Mouse (Mus musculus): ENCODE data around the gene Mfap1a. TPM values are rescaled to one million over a fixed set of nuclear protein-coding genes. Genes with fewer than 3 reads are reported as not detected.
"Not testable (repeated sequence)": the region's sequence is repeated elsewhere in the genome, so short reads cannot be mapped to it uniquely, and the experiment has no call there.

Mfap1a gene
- polyA plus RNA-seq, 1 experiment from 2014 or later, result 32.5 TPM

- ATAC-seq (ENCODE audit: insufficient number of reproducible peaks, insufficient read depth, low FRiP score, low TSS enrichment, low read depth), result no peak
- H3K4me2 ChIP-seq, result no peak overlapping the region
- H3K9ac ChIP-seq (replicated peaks), result no peak overlapping the region
- no peak overlapping the region for H3K4me3 ChIP-seq (replicated peaks)
- H3K9me3 ChIP-seq, result no peaks in the 10 kb centered on the region
- 93% methylated on average over 8 of the region's 8 CpGs for WGBS
- H3K4me1 ChIP-seq (replicated peaks), result peaks cover 17% of the 10 kb centered on the region
- H3K27me3 ChIP-seq, result no peaks in the 10 kb centered on the region
- no peak overlapping the region for H3K27ac ChIP-seq
- peaks cover 54% of the 10 kb centered on the region for H3K36me3 ChIP-seq
Observed at GRCm38 (mm10) chr2:121511401-121511800, 4.9 kb upstream of the Mfap1a start.

- Histone ChIP-seq H3K27me3 (no peaks in the 10 kb centered on the region), H3K4me2 (peak overlapping the region; percentile 53), H3K4me1 (replicated peaks) (peaks cover 17% of the 10 kb centered on the region), H3K4me3 (replicated peaks) (peak overlapping the region; percentile 30), H3K9me3 (no peaks in the 10 kb centered on the region), H3K36me3 (peaks cover 41% of the 10 kb centered on the region), H3K27ac (no peak overlapping the region), H3K9ac (replicated peaks) (0 out of 2 replicates have a peak overlapping the region, but pooled peaks have one; percentile 4)
- ATAC-seq (ENCODE audit: insufficient number of reproducible peaks, insufficient read depth, low FRiP score, low TSS enrichment, low read depth), result no peak
- WGBS, result 21% methylated on average over 16 of the region's 16 CpGs
Observed at GRCm38 (mm10) chr2:121509584-121509983, 3.1 kb upstream of the Mfap1a start.

GRCm38 (mm10) chr2:121507951-121508330, 1.5 kb upstream of the Mfap1a start:
- 88% methylated on average over 2 of the region's 2 CpGs for WGBS
- Histone ChIP-seq H3K27me3 (no peaks in the 10 kb centered on the region), H3K27ac (no peak overlapping the region), H3K9me3 (no peaks in the 10 kb centered on the region), H3K36me3 (peaks cover 34% of the 10 kb centered on the region), H3K4me1 (replicated peaks) (peaks cover 17% of the 10 kb centered on the region), H3K9ac (replicated peaks) (peak overlapping the region; percentile 70), H3K4me3 (replicated peaks) (peak overlapping the region; percentile 59), H3K4me2 (peak overlapping the region; percentile 67)
- no peak for ATAC-seq (ENCODE audit: insufficient number of reproducible peaks, insufficient read depth, low FRiP score, low TSS enrichment, low read depth)

- Histone ChIP-seq H3K36me3 (peaks cover 32% of the 10 kb centered on the region), H3K4me1 (replicated peaks) (peaks cover 17% of the 10 kb centered on the region), H3K9me3 (no peaks in the 10 kb centered on the region), H3K4me3 (replicated peaks) (peak overlapping the region; percentile 59), H3K4me2 (peak overlapping the region; percentile 67), H3K9ac (replicated peaks) (peak overlapping the region; percentile 70), H3K27me3 (no peaks in the 10 kb centered on the region), H3K27ac (no peak overlapping the region)
- WGBS, result 25% methylated on average over 12 of the region's 12 CpGs
- no peak for ATAC-seq (ENCODE audit: insufficient number of reproducible peaks, insufficient read depth, low FRiP score, low TSS enrichment, low read depth)
Observed at GRCm38 (mm10) chr2:121507173-121507950, 897 bp upstream of the Mfap1a start.

- H3K9me3 ChIP-seq; H3K4me3 ChIP-seq (replicated peaks); H3K4me1 ChIP-seq (replicated peaks); H3K4me2 ChIP-seq; H3K9ac ChIP-seq (replicated peaks); H3K27ac ChIP-seq; H3K27me3 ChIP-seq; ATAC-seq (ENCODE audit: insufficient number of reproducible peaks, insufficient read depth, low FRiP score, low TSS enrichment, low read depth): not testable (repeated sequence)
- peaks cover 11% of the 10 kb centered on the region; the same call in 1 of the 2 replicates for H3K36me3 ChIP-seq
- 72% methylated on average over 2 of the region's 6 CpGs for WGBS
Observed at GRCm38 (mm10) chr2:121501550-121501949, 4.9 kb downstream of the Mfap1a start.

GRCm38 (mm10) chr2:121484403-121484802, 22.1 kb downstream of the Mfap1a start:
- H3K4me2 ChIP-seq; ATAC-seq (ENCODE audit: insufficient number of reproducible peaks, insufficient read depth, low FRiP score, low TSS enrichment, low read depth): not testable (repeated sequence)

GRCm38 (mm10) chr2:121483576-121483975, 22.9 kb downstream of the Mfap1a start:
- Histone ChIP-seq H3K4me2 (no peak overlapping the region), H3K9me3 (no peaks in the 10 kb centered on the region), H3K4me1 (replicated peaks) (0 out of 2 replicates have a peak, but pooled peaks cover 4% of the 10 kb centered on the region), H3K27ac (no peak overlapping the region), H3K27me3 (no peaks in the 10 kb centered on the region), H3K4me3 (replicated peaks) (no peak overlapping the region), H3K36me3 (no peaks in the 10 kb centered on the region), H3K9ac (replicated peaks) (no peak overlapping the region)
- 38% methylated on average over 8 of the region's 8 CpGs for WGBS
- no peak for ATAC-seq (ENCODE audit: insufficient number of reproducible peaks, insufficient read depth, low FRiP score, low TSS enrichment, low read depth)

More at GRCm38 (mm10) chr2:121484403-121484802, 22.1 kb downstream of the Mfap1a start:
- not testable (repeated sequence) for H3K36me3 ChIP-seq; H3K4me3 ChIP-seq (replicated peaks); H3K9ac ChIP-seq (replicated peaks); H3K4me1 ChIP-seq (replicated peaks); H3K27ac ChIP-seq; H3K27me3 ChIP-seq; H3K9me3 ChIP-seq
- 77% methylated on average over 2 of the region's 2 CpGs for WGBS

- not testable (repeated sequence) for H3K9ac ChIP-seq (replicated peaks); H3K9me3 ChIP-seq; H3K4me2 ChIP-seq; H3K27me3 ChIP-seq; H3K4me1 ChIP-seq (replicated peaks); ATAC-seq (ENCODE audit: insufficient number of reproducible peaks, insufficient read depth, low FRiP score, low TSS enrichment, low read depth); H3K27ac ChIP-seq; H3K4me3 ChIP-seq (replicated peaks); H3K36me3 ChIP-seq
- WGBS, result 83% methylated on average over 13 of the region's 13 CpGs
Observed at GRCm38 (mm10) chr2:121480916-121481315, 25.5 kb downstream of the Mfap1a start.

- H3K4me3 ChIP-seq (replicated peaks), result no peak overlapping the region
- no peak overlapping the region for H3K27ac ChIP-seq
- no peak for ATAC-seq (ENCODE audit: insufficient number of reproducible peaks, insufficient read depth, low FRiP score, low TSS enrichment, low read depth)
- no peak overlapping the region for H3K4me2 ChIP-seq
- H3K9ac ChIP-seq (replicated peaks), result no peak overlapping the region
- no peaks in the 10 kb centered on the region for H3K9me3 ChIP-seq
- WGBS, result 60% methylated on average over 3 of the region's 3 CpGs
- H3K4me1 ChIP-seq (replicated peaks), result 0 out of 2 replicates have a peak, but pooled peaks cover 4% of the 10 kb centered on the region
- H3K36me3 ChIP-seq, result no peaks in the 10 kb centered on the region
- no peaks in the 10 kb centered on the region for H3K27me3 ChIP-seq
Observed at GRCm38 (mm10) chr2:121480498-121480897, 26.0 kb downstream of the Mfap1a start.

- no peak for ATAC-seq (ENCODE audit: insufficient number of reproducible peaks, insufficient read depth, low FRiP score, low TSS enrichment, low read depth)
- Histone ChIP-seq H3K4me2 (no peak overlapping the region), H3K4me3 (replicated peaks) (no peak overlapping the region), H3K9ac (replicated peaks) (no peak overlapping the region), H3K27me3 (no peaks in the 10 kb centered on the region), H3K27ac (no peak overlapping the region), H3K36me3 (no peaks in the 10 kb centered on the region), H3K9me3 (no peaks in the 10 kb centered on the region), H3K4me1 (replicated peaks) (no peaks in the 10 kb centered on the region)
- 87% methylated on average over 3 of the region's 3 CpGs for WGBS
Observed at GRCm38 (mm10) chr2:121477491-121478266, 28.8 kb downstream of the Mfap1a start.

GRCm38 (mm10) chr2:121475306-121475705, 31.2 kb downstream of the Mfap1a start:
- WGBS, result 93% methylated on average over 2 of the region's 2 CpGs
- not testable (repeated sequence) for ATAC-seq (ENCODE audit: insufficient number of reproducible peaks, insufficient read depth, low FRiP score, low TSS enrichment, low read depth); H3K4me3 ChIP-seq (replicated peaks); H3K27me3 ChIP-seq; H3K9ac ChIP-seq (replicated peaks); H3K4me2 ChIP-seq; H3K27ac ChIP-seq; H3K36me3 ChIP-seq; H3K4me1 ChIP-seq (replicated peaks); H3K9me3 ChIP-seq
